Mouse (Mus musculus): Measurements from ENCODE around the gene Dnaja3. TPM values are rescaled to one million over a fixed set of nuclear protein-coding genes. Genes with fewer than 3 reads are reported as not detected.

The Dnaja3 gene
- total RNA-seq (2021), result 10 to 100 TPM; 62.2 to 63.3 TPM

- intact Hi-C loops (cut with DNase I), result no loop called here
- DNase-seq (ENCODE audit: low spot score in 2 of 2), result peak; percentile 68 to 90
These were observed at the start of gene Dnaja3, which contains the start of gene Vasn for GRCm38 (mm10) chr16:4639831-4640237. TSS of gene Dnaja3 (plus strand) at chr16:4639989. TSS of gene Vasn (plus strand) at chr16:4639941.

- intact Hi-C loops (cut with DNase I), result no loop called here
These were observed 49.6 kb upstream of the Dnaja3 start for GRCm38 (mm10) chr16:4590236-4590635.

GRCm38 (mm10) chr16:4592909-4593875 is 46.6 kb upstream of the Dnaja3 start:
- intact Hi-C loops (cut with DNase I), result no loop called here
- DNase-seq (ENCODE audit: low spot score in 2 of 2), result peak in 1 of 2 experiments; percentile 68

More at GRCm38 (mm10) chr16:4590236-4590635, 49.6 kb upstream of the Dnaja3 start:
- no peak for DNase-seq (ENCODE audit: low spot score in 2 of 2)

GRCm38 (mm10) chr16:4593971-4594813 is 45.6 kb upstream of the Dnaja3 start, which contains the start of gene Glis2:
TSS of gene Glis2 (plus strand) at chr16:4594713.
- intact Hi-C loops (cut with DNase I), result no loop called here
- DNase-seq (ENCODE audit: low spot score in 2 of 2), result peak in 1 of 2 experiments; percentile 34

GRCm38 (mm10) chr16:4594814-4595526 is 44.8 kb upstream of the Dnaja3 start:
- intact Hi-C loops (cut with DNase I), result no loop called here
- DNase-seq (ENCODE audit: low spot score in 2 of 2), result no peak

GRCm38 (mm10) chr16:4595527-4595963 is 44.2 kb upstream of the Dnaja3 start:
- peak in 1 of 2 experiments; percentile 12 for DNase-seq (ENCODE audit: low spot score in 2 of 2)
- intact Hi-C loops (cut with DNase I), result no loop called here

- no peak for DNase-seq (ENCODE audit: low spot score in 2 of 2)
- intact Hi-C loops (cut with DNase I), result no loop called here
These were observed 43.6 kb upstream of the Dnaja3 start for GRCm38 (mm10) chr16:4596141-4596728.

GRCm38 (mm10) chr16:4596836-4597235 is 43.0 kb upstream of the Dnaja3 start:
- DNase-seq (ENCODE audit: low spot score in 2 of 2), result no peak
- intact Hi-C loops (cut with DNase I), result no loop called here

GRCm38 (mm10) chr16:4597296-4597695 is 42.5 kb upstream of the Dnaja3 start:
- DNase-seq (ENCODE audit: low spot score in 2 of 2), result no peak
- intact Hi-C loops (cut with DNase I), result no loop called here

- intact Hi-C loops (cut with DNase I), result no loop called here
These were observed 41.7 kb upstream of the Dnaja3 start for GRCm38 (mm10) chr16:4598041-4598440.

GRCm38 (mm10) chr16:4598891-4599543 is 40.8 kb upstream of the Dnaja3 start:
- intact Hi-C loops (cut with DNase I), result no loop called here

More at GRCm38 (mm10) chr16:4598041-4598440, 41.7 kb upstream of the Dnaja3 start:
- DNase-seq (ENCODE audit: low spot score in 2 of 2), result no peak

GRCm38 (mm10) chr16:4599616-4600015 is 40.2 kb upstream of the Dnaja3 start:
- DNase-seq (ENCODE audit: low spot score in 2 of 2), result no peak
- intact Hi-C loops (cut with DNase I), result no loop called here

More at GRCm38 (mm10) chr16:4598891-4599543, 40.8 kb upstream of the Dnaja3 start:
- peak in 1 of 2 experiments; percentile 19 for DNase-seq (ENCODE audit: low spot score in 2 of 2)

- DNase-seq (ENCODE audit: low spot score in 2 of 2), result no peak
- intact Hi-C loops (cut with DNase I), result no loop called here
These were observed 39.0 kb upstream of the Dnaja3 start for GRCm38 (mm10) chr16:4600701-4601310.

- no peak for DNase-seq (ENCODE audit: low spot score in 2 of 2)
These were observed 37.6 kb upstream of the Dnaja3 start for GRCm38 (mm10) chr16:4602189-4602588.

GRCm38 (mm10) chr16:4602766-4603452 is 36.9 kb upstream of the Dnaja3 start:
- intact Hi-C loops (cut with DNase I), result no loop called here
- DNase-seq (ENCODE audit: low spot score in 2 of 2), result peak in 1 of 2 experiments; percentile 15

More at GRCm38 (mm10) chr16:4602189-4602588, 37.6 kb upstream of the Dnaja3 start:
- intact Hi-C loops (cut with DNase I), result no loop called here

GRCm38 (mm10) chr16:4603453-4603837 is 36.3 kb upstream of the Dnaja3 start:
- DNase-seq (ENCODE audit: low spot score in 2 of 2), result no peak
- intact Hi-C loops (cut with DNase I), result no loop called here

- DNase-seq (ENCODE audit: low spot score in 2 of 2), result no peak
- intact Hi-C loops (cut with DNase I), result no loop called here
These were observed 35.4 kb upstream of the Dnaja3 start for GRCm38 (mm10) chr16:4604293-4604837.

Data from left cerebral cortex, postnatal 25 days (tissue).